Mouse (Mus musculus) forebrain, embryonic 12.5 days (tissue): ENCODE measurements around the gene Ppp1r17. TPM values are rescaled to one million over a fixed set of nuclear protein-coding genes. Genes with fewer than 3 reads are reported as not detected.
A peak's percentile ranks its signal among the peaks of the same experiment; 100 is the strongest.

Experiments used
- ATAC-seq: fragments of 200-750 bp; cut with Nextera tagmentation; 2 replicates; pipeline ENCODE4 v1.8.0; 2017; ENCODE audit warnings: moderate TSS enrichment; ENCODE audit not compliant: low FRiP score
- H3K27ac ChIP-seq: fragments of 300-500 bp; sonication (generic); 2 replicates; pipeline ENCODE4 v1.5.1; 2016; ENCODE audit warnings: mild to moderate bottlenecking
- H3K27me3 ChIP-seq: fragments of 300-500 bp; sonication (generic); 2 replicates; pipeline ENCODE4 v1.6.1; 2016; ENCODE audit warnings: mild to moderate bottlenecking
- H3K36me3 ChIP-seq: fragments of 300-500 bp; sonication (generic); replicated peaks from 2 replicates; pipeline ENCODE4 v1.6.1; 2016; ENCODE audit warnings: mild to moderate bottlenecking
- H3K4me1 ChIP-seq: fragments of 300-500 bp; sonication (generic); 2 replicates; pipeline ENCODE4 v1.6.1; 2016
- H3K4me2 ChIP-seq: fragments of 300-500 bp; sonication (generic); 2 replicates; pipeline ENCODE4 v1.6.1; 2016; ENCODE audit warnings: mild to moderate bottlenecking, moderate library complexity
- H3K4me3 ChIP-seq: fragments of 300-500 bp; sonication (generic); replicated peaks from 2 replicates; pipeline ENCODE4 v1.5.1; 2016; ENCODE audit warnings: mild to moderate bottlenecking
- H3K9ac ChIP-seq: fragments of 300-500 bp; sonication (generic); 2 replicates; pipeline ENCODE4 v1.6.1; 2016; ENCODE audit warnings: mild to moderate bottlenecking
- H3K9me3 ChIP-seq: fragments of 300-500 bp; sonication (generic); 2 replicates; pipeline ENCODE4 v1.6.1; 2016
- WGBS: fragments of 180-500 bp; shearing (Covaris S2); methylation state at CpG from one replicate; pipeline ENCODE4 v1.1.7; 2016; 5-methylcytosine and 5-hydroxymethylcytosine counted together
- polyA plus RNA-seq: library from polyadenylated mRNA; unstranded; fragments of >200 nt; fragmentation: Nextera tagmentation; extraction: Ambion mirVana; gene quantifications from 2 replicates; pipeline ENCODE4 v1.2.1, GENCODE M21; 2016

Gene Ppp1r17
- 5.7 and 5.8 TPM in 2 replicates for polyA plus RNA-seq

GRCm38 (mm10) chr6:56017291-56017994 lies at the start of gene Ppp1r17:
TSS of gene Ppp1r17 (plus strand) at chr6:56017497.
- Histone ChIP-seq H3K36me3 (no peaks in the 10 kb centered on the region), H3K4me2 (peak within 1 kb of the TSS; percentile 22), H3K4me3 (peak within 1 kb of the TSS; percentile 2; the same call in 1 of the 2 replicates), H3K9me3 (no peaks in the 10 kb centered on the region), H3K9ac (no peak within 1 kb of the TSS), H3K27ac (no peak within 1 kb of the TSS), H3K27me3 (no peaks in the 10 kb centered on the region), H3K4me1 (peaks cover 11% of the 10 kb centered on the region)
- WGBS, result 64% methylated on average over 16 of the region's 16 CpGs
- ATAC-seq, result peak; percentile 91

- Histone ChIP-seq H3K4me1 (no peaks in the 10 kb centered on the region), H3K9ac (no peak overlapping the region), H3K9me3 (no peaks in the 10 kb centered on the region), H3K27ac (no peak overlapping the region), H3K4me2 (no peak overlapping the region), H3K4me3 (no peak overlapping the region), H3K27me3 (no peaks in the 10 kb centered on the region), H3K36me3 (no peaks in the 10 kb centered on the region)
- ATAC-seq, result peak; percentile 72; the same call in 1 of the 2 replicates
Observed at GRCm38 (mm10) chr6:55972998-55973397, 44.3 kb upstream of the Ppp1r17 start.

- no peaks in the 10 kb centered on the region for H3K36me3 ChIP-seq
- ATAC-seq, result no peak
- no peak overlapping the region for H3K4me3 ChIP-seq
- no peaks in the 10 kb centered on the region for H3K9me3 ChIP-seq
- WGBS, result 90% methylated on average over 2 of the region's 2 CpGs
- no peaks in the 10 kb centered on the region for H3K27me3 ChIP-seq
- no peak overlapping the region for H3K27ac ChIP-seq
- H3K9ac ChIP-seq, result no peak overlapping the region
- H3K4me2 ChIP-seq, result no peak overlapping the region
- H3K4me1 ChIP-seq, result no peaks in the 10 kb centered on the region
Observed at GRCm38 (mm10) chr6:55979766-55980165, 37.5 kb upstream of the Ppp1r17 start.

GRCm38 (mm10) chr6:56008711-56009110 lies 8.6 kb upstream of the Ppp1r17 start:
- Histone ChIP-seq H3K4me3 (no peak overlapping the region), H3K36me3 (no peaks in the 10 kb centered on the region), H3K27me3 (no peaks in the 10 kb centered on the region), H3K4me1 (no peaks in the 10 kb centered on the region), H3K9me3 (no peaks in the 10 kb centered on the region), H3K9ac (no peak overlapping the region), H3K4me2 (no peak overlapping the region), H3K27ac (no peak overlapping the region)
- 75% methylated on average over 4 of the region's 4 CpGs for WGBS
- no peak for ATAC-seq

- H3K4me1 ChIP-seq, result peaks cover 6% of the 10 kb centered on the region
- no peak overlapping the region for H3K4me3 ChIP-seq
- no peak overlapping the region for H3K27ac ChIP-seq
- no peak for ATAC-seq
- no peak overlapping the region for H3K4me2 ChIP-seq
- no peaks in the 10 kb centered on the region for H3K9me3 ChIP-seq
- no peaks in the 10 kb centered on the region for H3K27me3 ChIP-seq
- H3K9ac ChIP-seq, result no peak overlapping the region
- no peaks in the 10 kb centered on the region for H3K36me3 ChIP-seq
- WGBS, result 71% methylated on average over 5 of the region's 5 CpGs
Observed at GRCm38 (mm10) chr6:56012384-56012783, 4.9 kb upstream of the Ppp1r17 start.

- H3K4me3 ChIP-seq, result no peak overlapping the region
- H3K9me3 ChIP-seq, result no peaks in the 10 kb centered on the region
- H3K4me2 ChIP-seq, result no peak overlapping the region
- H3K4me1 ChIP-seq, result peaks cover 11% of the 10 kb centered on the region
- H3K27ac ChIP-seq, result no peak overlapping the region
- no peaks in the 10 kb centered on the region for H3K27me3 ChIP-seq
- no peak overlapping the region for H3K9ac ChIP-seq
- no peak for ATAC-seq
- 69% methylated on average over 2 of the region's 2 CpGs for WGBS
- no peaks in the 10 kb centered on the region for H3K36me3 ChIP-seq
Observed at GRCm38 (mm10) chr6:56019632-56020031, 2.3 kb downstream of the Ppp1r17 start.

- H3K4me1 ChIP-seq, result 0 out of 2 replicates have a peak, but pooled peaks cover 3% of the 10 kb centered on the region
- 60% methylated on average over 2 of the region's 2 CpGs for WGBS
- no peak overlapping the region for H3K4me2 ChIP-seq
- H3K27me3 ChIP-seq, result no peaks in the 10 kb centered on the region
- no peak for ATAC-seq
- no peak overlapping the region for H3K27ac ChIP-seq
- no peaks in the 10 kb centered on the region for H3K36me3 ChIP-seq
- H3K9ac ChIP-seq, result no peak overlapping the region
- H3K4me3 ChIP-seq, result no peak overlapping the region
- no peaks in the 10 kb centered on the region for H3K9me3 ChIP-seq
Observed at GRCm38 (mm10) chr6:56025533-56025932, 8.2 kb downstream of the Ppp1r17 start.

GRCm38 (mm10) chr6:56027318-56027717 lies 10.0 kb downstream of the Ppp1r17 start:
- no peak overlapping the region for H3K27ac ChIP-seq
- ATAC-seq, result peak; percentile 43; the same call in 1 of the 2 replicates
- peaks cover 3% of the 10 kb centered on the region; the same call in 1 of the 2 replicates for H3K4me1 ChIP-seq
- H3K9me3 ChIP-seq, result no peaks in the 10 kb centered on the region
- no peaks in the 10 kb centered on the region for H3K27me3 ChIP-seq
- no peak overlapping the region for H3K4me3 ChIP-seq
- H3K9ac ChIP-seq, result no peak overlapping the region
- H3K36me3 ChIP-seq, result no peaks in the 10 kb centered on the region
- no peak overlapping the region for H3K4me2 ChIP-seq
- 68% methylated on average over 6 of the region's 6 CpGs for WGBS

- H3K4me2 ChIP-seq, result no peak overlapping the region
- H3K9me3 ChIP-seq, result no peaks in the 10 kb centered on the region
- peaks cover 3% of the 10 kb centered on the region; the same call in 1 of the 2 replicates for H3K4me1 ChIP-seq
- no peak overlapping the region for H3K27ac ChIP-seq
- 93% methylated on average over 5 of the region's 5 CpGs for WGBS
- H3K4me3 ChIP-seq, result no peak overlapping the region
- no peaks in the 10 kb centered on the region for H3K27me3 ChIP-seq
- no peak overlapping the region for H3K9ac ChIP-seq
- no peaks in the 10 kb centered on the region for H3K36me3 ChIP-seq
- no peak for ATAC-seq
Observed at GRCm38 (mm10) chr6:56027966-56028365, 10.7 kb downstream of the Ppp1r17 start.

GRCm38 (mm10) chr6:56029986-56030385 lies 12.7 kb downstream of the Ppp1r17 start:
- H3K27ac ChIP-seq, result no peak overlapping the region
- H3K9me3 ChIP-seq, result no peaks in the 10 kb centered on the region
- no peaks in the 10 kb centered on the region for H3K36me3 ChIP-seq
- H3K4me3 ChIP-seq, result no peak overlapping the region
- WGBS, result 23% methylated on average over 5 of the region's 5 CpGs
- H3K27me3 ChIP-seq, result no peaks in the 10 kb centered on the region
- H3K4me2 ChIP-seq, result no peak overlapping the region
- no peak for ATAC-seq
- no peak overlapping the region for H3K9ac ChIP-seq
- peaks cover 3% of the 10 kb centered on the region; the same call in 1 of the 2 replicates for H3K4me1 ChIP-seq

GRCm38 (mm10) chr6:56032231-56032630 lies 14.9 kb downstream of the Ppp1r17 start:
- no peak overlapping the region for H3K4me2 ChIP-seq
- WGBS, result 82% methylated on average over 2 of the region's 2 CpGs
- no peak overlapping the region for H3K27ac ChIP-seq
- H3K9ac ChIP-seq, result no peak overlapping the region
- H3K36me3 ChIP-seq, result no peaks in the 10 kb centered on the region
- peaks cover 3% of the 10 kb centered on the region; the same call in 1 of the 2 replicates for H3K4me1 ChIP-seq
- H3K9me3 ChIP-seq, result no peaks in the 10 kb centered on the region
- no peak for ATAC-seq
- no peaks in the 10 kb centered on the region for H3K27me3 ChIP-seq
- H3K4me3 ChIP-seq, result no peak overlapping the region

GRCm38 (mm10) chr6:56035054-56035453 lies 17.8 kb downstream of the Ppp1r17 start:
- Histone ChIP-seq H3K4me3 (no peak overlapping the region), H3K4me2 (no peak overlapping the region), H3K27me3 (no peaks in the 10 kb centered on the region), H3K9me3 (no peaks in the 10 kb centered on the region), H3K36me3 (no peaks in the 10 kb centered on the region), H3K4me1 (peaks cover under 1% of the 10 kb centered on the region; the same call in 1 of the 2 replicates), H3K27ac (no peak overlapping the region), H3K9ac (no peak overlapping the region)
- 86% methylated on average over 10 of the region's 10 CpGs for WGBS
- no peak for ATAC-seq

GRCm38 (mm10) chr6:56039476-56040055 lies 22.3 kb downstream of the Ppp1r17 start:
- Histone ChIP-seq H3K4me2 (no peak overlapping the region), H3K9me3 (no peaks in the 10 kb centered on the region), H3K4me1 (no peaks in the 10 kb centered on the region), H3K4me3 (no peak overlapping the region), H3K36me3 (no peaks in the 10 kb centered on the region), H3K9ac (no peak overlapping the region), H3K27me3 (no peaks in the 10 kb centered on the region), H3K27ac (no peak overlapping the region)
- WGBS, result 75% methylated on average over 4 of the region's 4 CpGs
- no peak for ATAC-seq
